Comparison of ENCODE assay signal across 8 mouse cellular contexts in the genomic region with DNA sequence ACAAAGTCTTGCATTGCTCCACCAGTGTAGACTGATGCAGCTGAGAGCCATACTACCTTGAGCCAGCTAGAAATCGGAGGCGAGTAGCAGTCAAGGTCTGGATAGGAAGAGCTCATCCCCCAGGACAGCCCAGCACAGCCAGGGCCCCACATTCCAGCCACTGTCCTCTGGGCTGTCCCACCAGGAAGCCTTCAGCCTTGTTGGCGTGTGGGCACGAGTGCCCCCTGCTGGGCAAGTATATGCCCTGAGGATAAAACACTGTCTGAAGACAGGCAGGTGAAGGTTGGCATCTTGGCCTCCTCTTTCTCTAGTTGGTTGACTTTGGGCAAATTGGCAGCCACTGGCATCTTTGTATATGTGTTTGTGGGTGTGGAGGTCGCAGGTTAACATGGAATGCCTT. TPM values are rescaled to one million over a fixed set of nuclear protein-coding genes. Genes with fewer than 3 reads are reported as not detected.
DNase-seq lines count a peak whose midpoint lies in the region; ATAC-seq lines count a peak whose summit lies in the region.

No protein-coding gene starts in this region.

- H3K27me3 ChIP-seq in embryonic facial prominence, embryonic 11.5 days (ENCODE audit: control insufficient read depth, insufficient read depth, low read length), result no peaks in the 10 kb centered on the region
- H3K27me3 ChIP-seq in heart, embryonic 16.5 days (ENCODE audit: control insufficient read depth, insufficient read depth, low read length), result no peaks in the 10 kb centered on the region; the same call in 1 of the 2 replicates

- 0 out of 2 replicates have a peak, but pooled peaks have one; percentile 41 for ATAC-seq in embryonic facial prominence, embryonic 11.5 days (replicated peaks; ENCODE audit: insufficient number of reproducible peaks, low FRiP score, low TSS enrichment, low read depth)
- ATAC-seq in heart, embryonic 16.5 days (replicated peaks; ENCODE audit: extremely low read depth, insufficient read depth, low FRiP score), result peak; percentile 35; the same call in 1 of the 2 replicates

- H3K4me3 ChIP-seq in embryonic facial prominence, embryonic 11.5 days (ENCODE audit: low read depth, low read length), result no peak overlapping the region
- no peak overlapping the region for H3K4me3 ChIP-seq in heart, embryonic 16.5 days (ENCODE audit: low read length)

- H3K36me3 ChIP-seq in embryonic facial prominence, embryonic 11.5 days (replicated peaks; ENCODE audit: control insufficient read depth, insufficient read depth, low read depth, low read length), result no peaks in the 10 kb centered on the region
- H3K36me3 ChIP-seq in heart, embryonic 16.5 days (ENCODE audit: control insufficient read depth, insufficient read depth), result no peaks in the 10 kb centered on the region

- H3K4me1 ChIP-seq in embryonic facial prominence, embryonic 11.5 days (ENCODE audit: control insufficient read depth, insufficient read depth, low read length), result peaks cover 2% of the 10 kb centered on the region
- peaks cover 8% of the 10 kb centered on the region for H3K4me1 ChIP-seq in heart, embryonic 16.5 days (ENCODE audit: control insufficient read depth, insufficient read depth, low read length)

- H3K4me2 ChIP-seq in embryonic facial prominence, embryonic 11.5 days (ENCODE audit: low read depth, low read length), result no peak overlapping the region
- H3K4me2 ChIP-seq in heart, embryonic 16.5 days (ENCODE audit: low read depth, low read length), result no peak overlapping the region

- H3K9ac ChIP-seq in embryonic facial prominence, embryonic 11.5 days (replicated peaks; ENCODE audit: low read length), result no peak overlapping the region
- no peak overlapping the region for H3K9ac ChIP-seq in heart, embryonic 16.5 days (ENCODE audit: low read length)

- H3K9me3 ChIP-seq in embryonic facial prominence, embryonic 11.5 days (replicated peaks; ENCODE audit: control insufficient read depth, low read length), result no peaks in the 10 kb centered on the region
- H3K9me3 ChIP-seq in heart, embryonic 16.5 days (replicated peaks; ENCODE audit: control insufficient read depth, low read length), result no peaks in the 10 kb centered on the region

- H3K27ac ChIP-seq in embryonic facial prominence, embryonic 11.5 days (replicated peaks; ENCODE audit: low read depth, low read length), result no peak overlapping the region
- no peak overlapping the region for H3K27ac ChIP-seq in heart, embryonic 16.5 days (ENCODE audit: low read length)

- peak; percentile 43 to 62 for DNase-seq in CD8-positive naive resting alpha-beta T cell, adult 2 months (ENCODE audit: low read depth in 2 of 2, low spot score in 2 of 2)
- DNase-seq in adrenal gland, postnatal 10 days, result peak; percentile 84
- peak; percentile 77 for DNase-seq in embryonic facial prominence, embryonic 11.5 days (ENCODE audit: low spot score)
- peak; percentile 76 to 91 for DNase-seq in kidney, postnatal 36 days
- peak; percentile 64 to 75 for DNase-seq in lung, adult 18-20 months
- DNase-seq in right cerebral cortex, adult 2 months (ENCODE audit: low spot score in 2 of 2), result peak; percentile 71 to 79
- peak; percentile 76 for DNase-seq in urinary bladder, postnatal 14 days (ENCODE audit: low spot score)

- 19% methylated on average over 5 of the region's 5 CpGs for WGBS in embryonic facial prominence, embryonic 11.5 days
- WGBS in heart, embryonic 16.5 days, result 12% methylated on average over 5 of the region's 5 CpGs

RNA-seq across cellular contexts. Expression of a gene that starts 56.0 kb away (rescaled TPM):
- 1 to 10 TPM; 6.4 to 6.5 TPM for total RNA-seq in adrenal gland, postnatal 10 days (2021)
- 4.2 and 6.0 TPM in 2 replicates for polyA plus RNA-seq in embryonic facial prominence, embryonic 11.5 days (2014; fragmentation: Nextera tagmentation; extraction: Ambion mirVana)
- polyA plus RNA-seq in heart, embryonic 16.5 days (2015; fragmentation: Nextera tagmentation; extraction: Ambion mirVana), result 7.8 and 9.8 TPM in 2 replicates
